Mouse (Mus musculus) gastrocnemius, postnatal 25 days (tissue): ENCODE results near the gene Mapk7. TPM values are rescaled to one million over a fixed set of nuclear protein-coding genes. Genes with fewer than 3 reads are reported as not detected.
A peak's percentile ranks its signal among the peaks of the same experiment; 100 is the strongest.

ENCODE experiments used
- DNase-seq: peaks from one replicate; pipeline ENCODE4 v3.0.0; 2022
- long read RNA-seq, 2 experiments: library from polyadenylated mRNA; stranded (forward); transcript quantifications; one replicate each; pipeline ENCODE4 v2.0.0; 2021
- total RNA-seq, 2 experiments: library from RNA; stranded (reverse); gene quantifications; 1 replicate in 1 of 2; 2 replicates in 1 of 2; pipeline ENCODE4 v1.2.3; 2021

Gene Mapk7
- 1 to 10 TPM; 3.2 to 4.5 TPM for total RNA-seq
- long read RNA-seq, experiment 1, partial matches to known transcripts, result 4 of 10 reads
- long read RNA-seq, experiment 1, other reads (novel, unspliced or antisense), result 2 of 10 reads
- long read RNA-seq, experiment 2, partial matches to known transcripts, result 3 of 10 reads
- long read RNA-seq, experiment 2, other reads (novel, unspliced or antisense), result 4 of 10 reads

DNA sequence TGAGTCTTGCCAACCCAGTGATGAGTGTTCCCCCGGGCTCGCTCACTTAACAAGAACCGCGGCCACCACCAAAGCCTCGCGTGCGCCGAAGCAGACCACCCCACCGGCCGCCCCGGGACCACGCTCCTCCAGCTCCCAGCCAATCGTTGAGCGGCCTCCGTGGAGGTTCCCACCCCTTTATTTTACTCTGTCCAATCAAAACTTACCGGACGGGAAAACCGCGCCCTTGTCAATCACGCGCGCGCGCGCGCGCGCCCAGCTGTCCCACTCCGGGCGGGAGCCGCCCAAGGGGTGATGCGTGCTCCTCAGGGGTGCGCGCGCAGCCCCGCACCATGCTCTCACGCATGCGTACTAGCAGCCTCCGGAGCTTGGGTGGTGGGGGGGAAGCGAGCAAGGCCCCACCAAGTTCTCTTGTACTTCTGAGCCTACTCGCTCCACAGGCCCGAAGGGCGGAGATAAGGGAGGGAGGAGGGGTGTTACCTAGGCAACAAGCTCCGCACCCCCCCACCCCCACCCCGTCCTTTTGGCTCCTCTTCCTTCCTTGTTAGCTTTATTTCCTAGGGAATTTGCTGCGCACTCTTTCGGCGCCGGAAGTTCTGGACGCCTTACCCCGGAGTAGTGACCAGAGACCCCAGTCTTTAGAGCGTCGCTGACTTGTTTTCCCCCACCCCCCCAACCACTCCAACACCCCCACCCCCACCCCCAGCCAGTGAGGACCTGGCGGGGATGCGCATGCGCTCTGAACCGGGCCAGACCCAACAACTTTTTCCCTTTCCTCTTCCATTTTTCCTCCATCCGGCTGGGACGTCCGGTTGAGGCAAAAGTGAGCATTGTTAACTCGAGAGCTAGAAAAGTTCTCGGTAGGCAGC lies at the start of gene Mapk7:
Gene Mapk7, minus strand, starts transcription at position 278 of the 869 bp plus-strand sequence.
- peak; percentile 99 for DNase-seq

DNA sequence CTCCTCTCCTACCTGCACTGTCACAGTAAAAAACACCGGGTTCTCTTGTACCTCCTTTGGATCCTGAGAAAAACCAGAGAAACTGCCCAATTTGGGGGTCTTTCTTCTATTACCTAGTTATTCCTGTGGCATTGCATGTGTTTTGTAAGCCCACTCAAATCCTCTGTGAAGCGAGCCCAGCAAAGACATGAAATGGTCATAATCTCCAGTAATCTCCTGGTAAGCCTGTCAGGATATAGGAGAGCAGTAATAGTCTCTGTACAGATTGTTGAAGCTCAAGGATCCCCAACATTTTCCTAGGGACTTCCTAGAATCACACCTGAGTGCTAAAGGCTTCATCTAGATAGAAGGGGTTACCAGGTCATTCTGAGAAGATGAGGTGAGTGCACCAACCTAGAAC lies 46.9 kb upstream of the Mapk7 start:
- DNase-seq, result no peak

DNA sequence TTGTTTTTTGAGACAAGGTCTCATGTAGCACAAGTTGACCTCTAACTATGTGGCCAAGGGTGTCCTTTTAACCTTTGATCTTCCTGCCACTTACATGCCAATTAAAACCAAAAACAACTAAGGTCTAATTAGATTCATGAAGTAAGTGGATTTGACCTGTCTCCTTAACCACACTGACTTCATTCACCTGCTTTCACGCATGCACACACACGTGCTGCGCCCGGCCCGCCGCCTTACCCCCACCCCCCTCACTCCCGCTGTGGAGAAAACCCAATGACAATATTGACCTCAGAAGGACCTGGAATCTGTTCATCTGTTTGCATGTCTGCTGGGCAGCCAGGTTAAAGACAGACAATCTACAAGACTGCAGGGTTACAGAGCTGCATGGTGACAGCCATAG lies 46.4 kb upstream of the Mapk7 start:
- no peak for DNase-seq

DNA sequence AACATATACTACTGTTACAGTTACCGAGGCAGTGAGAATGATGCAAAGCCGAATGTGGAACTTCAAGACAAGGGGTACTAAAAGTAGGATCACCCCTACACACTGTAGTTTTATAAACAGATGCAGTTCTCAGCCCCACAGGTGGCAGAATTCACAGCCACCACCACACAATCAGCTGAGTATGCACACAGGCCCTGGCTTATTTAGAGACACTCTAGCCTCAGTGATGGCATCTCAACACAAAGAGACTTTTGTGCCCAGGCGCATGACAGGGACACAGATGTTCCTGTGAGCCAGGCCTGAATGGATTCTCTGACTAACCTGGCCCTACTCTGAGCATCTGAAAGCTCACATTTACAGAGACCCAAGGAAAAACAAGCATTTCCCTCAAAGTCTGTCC lies 43.2 kb upstream of the Mapk7 start:
- no peak for DNase-seq

DNA sequence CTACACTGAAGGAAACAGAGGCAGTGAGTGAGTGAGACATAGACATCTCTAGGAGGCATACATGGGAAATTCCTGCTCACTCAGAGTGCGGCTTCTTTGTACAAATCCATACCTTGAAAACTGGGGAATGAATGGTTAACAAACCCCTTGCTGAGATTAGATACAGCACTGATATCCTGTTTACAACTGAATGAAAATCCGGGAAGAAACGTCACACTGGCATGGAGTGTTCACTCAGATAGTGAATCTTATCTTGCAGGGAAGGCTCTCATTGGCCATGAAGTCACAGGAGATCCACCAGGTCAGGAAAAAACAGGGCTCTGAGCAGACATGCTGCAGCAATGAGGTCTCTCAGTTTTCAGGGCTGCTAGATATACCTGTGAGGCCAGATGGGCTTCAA lies 42.7 kb upstream of the Mapk7 start:
- DNase-seq, result no peak

DNA sequence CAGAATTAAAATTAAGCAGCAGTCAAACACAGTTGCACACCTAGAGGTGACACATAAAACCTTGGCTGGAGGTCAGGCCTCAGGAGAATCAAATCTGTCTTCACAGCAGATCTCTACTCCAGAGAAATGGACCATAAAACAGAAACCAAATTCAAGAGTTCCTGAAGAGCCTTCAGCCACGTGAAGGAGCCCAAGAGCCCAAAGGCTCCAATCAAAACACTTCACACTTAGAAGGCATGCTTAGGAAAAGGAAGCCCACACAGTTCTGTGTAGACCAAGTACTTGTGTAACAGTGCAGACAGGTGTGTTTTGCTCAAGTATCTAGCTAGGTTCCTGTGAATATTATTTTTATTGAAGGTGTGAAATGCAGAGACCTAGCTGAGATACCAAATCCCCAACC lies 41.3 kb upstream of the Mapk7 start:
- DNase-seq, result no peak

DNA sequence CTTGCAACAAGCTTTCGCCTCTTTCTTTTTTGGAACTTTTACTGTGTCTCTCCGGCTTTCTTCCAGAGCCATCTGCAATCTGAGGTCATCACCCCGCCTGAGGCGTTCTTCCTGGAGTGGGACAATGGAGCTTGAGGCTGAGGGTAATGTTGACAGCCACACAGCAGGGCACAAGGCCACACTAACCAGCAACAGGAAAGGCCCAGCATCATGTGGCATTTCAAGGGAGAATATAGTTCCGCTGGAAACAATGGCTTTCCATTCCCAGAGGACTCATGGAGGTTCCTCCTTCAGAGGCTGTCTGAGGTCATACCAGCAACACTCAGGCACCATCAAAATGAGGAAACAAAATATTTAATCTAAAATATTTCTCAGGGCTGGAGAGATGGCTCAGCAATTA lies 39.4 kb upstream of the Mapk7 start:
- DNase-seq, result peak; percentile 35

DNA sequence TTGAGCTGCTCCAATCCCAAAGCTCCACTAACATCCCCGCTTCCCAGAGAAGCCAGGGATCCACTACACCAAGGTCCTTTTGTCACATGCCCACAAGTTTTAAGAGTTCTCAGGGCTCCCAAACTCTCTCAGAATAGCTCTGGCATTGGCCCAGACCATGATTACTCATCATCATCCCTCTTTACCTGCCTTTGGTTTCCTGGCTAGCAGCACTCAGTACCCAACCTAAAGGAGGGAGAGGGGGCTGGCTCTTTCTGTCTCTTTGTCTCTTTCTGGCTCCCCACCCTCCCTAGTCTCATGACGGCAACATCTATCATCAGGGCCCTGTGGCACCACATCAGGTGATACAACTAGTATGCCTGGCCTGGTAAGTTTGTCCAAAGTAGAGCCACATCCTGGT lies 38.6 kb upstream of the Mapk7 start:
- no peak for DNase-seq

DNA sequence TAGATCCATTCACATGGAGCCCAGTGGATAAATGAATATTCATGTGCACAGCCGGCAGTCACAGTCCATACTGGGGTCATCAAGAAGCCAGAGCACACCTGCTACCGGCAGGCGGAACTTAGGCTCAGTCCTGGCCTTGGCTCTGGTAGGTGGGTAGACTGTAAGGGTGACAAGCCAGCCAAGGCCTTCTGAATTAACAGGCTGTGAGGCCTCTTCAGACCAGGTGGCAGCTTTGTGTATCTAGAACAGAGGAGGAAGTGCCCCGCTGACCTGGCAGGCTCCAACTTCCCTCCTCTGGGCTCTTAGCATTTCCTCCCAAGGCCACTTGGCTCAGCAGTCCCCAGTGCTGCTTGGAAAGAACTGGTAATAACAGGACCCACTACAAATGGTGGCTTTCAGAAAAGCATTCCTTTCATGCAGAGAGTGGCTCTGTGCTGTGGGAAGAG lies 35.1 kb upstream of the Mapk7 start:
- DNase-seq, result no peak

DNA sequence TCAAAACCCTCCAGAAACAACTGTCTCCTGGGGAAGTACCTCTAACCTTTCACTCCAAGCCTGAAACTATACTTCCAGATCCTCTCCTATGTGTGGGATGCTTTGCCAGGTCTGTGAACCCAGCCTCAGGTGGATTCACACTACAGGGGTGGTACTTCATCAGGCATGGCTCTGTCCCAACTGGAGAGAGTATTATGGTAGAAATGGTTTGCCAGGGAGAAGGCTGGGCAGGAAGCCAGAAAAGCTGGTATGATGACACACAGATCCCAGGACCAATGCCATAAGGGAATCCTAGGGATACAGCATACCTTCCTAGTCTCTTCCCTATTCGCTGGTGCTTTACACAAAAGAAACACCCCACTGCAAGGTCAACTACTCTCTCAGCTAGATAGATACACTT lies 32.7 kb upstream of the Mapk7 start:
- no peak for DNase-seq

DNA sequence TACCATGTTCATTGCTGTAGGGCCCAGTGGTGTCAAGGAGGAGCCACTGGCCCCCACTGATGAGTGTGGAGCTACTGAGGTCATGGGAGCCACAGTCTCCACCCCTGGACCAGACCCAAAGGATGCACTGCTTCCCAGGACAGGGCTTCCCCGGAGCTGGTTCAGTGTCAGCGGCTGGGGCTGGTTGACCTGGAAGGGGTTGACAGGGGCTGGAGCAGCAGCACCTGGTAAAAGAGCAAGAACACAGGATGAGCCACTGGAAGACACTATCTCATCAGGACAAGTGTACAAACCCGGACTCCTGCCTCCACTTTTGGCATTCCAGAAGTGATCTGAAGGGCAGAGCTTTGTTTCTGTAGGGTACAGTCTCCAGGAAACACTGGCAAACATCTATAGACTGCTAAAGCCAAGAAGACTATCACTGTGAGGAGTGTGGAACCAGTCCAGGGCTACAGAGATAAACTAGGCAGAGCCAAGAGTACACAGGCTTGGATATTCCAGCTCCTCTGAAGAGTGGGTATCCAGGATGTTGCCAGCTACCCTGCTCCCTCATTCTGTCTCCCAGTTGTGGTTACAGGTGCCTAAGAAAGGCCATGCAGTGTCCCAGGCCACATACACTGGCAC lies 25.4 kb upstream of the Mapk7 start:
- DNase-seq, result no peak

DNA sequence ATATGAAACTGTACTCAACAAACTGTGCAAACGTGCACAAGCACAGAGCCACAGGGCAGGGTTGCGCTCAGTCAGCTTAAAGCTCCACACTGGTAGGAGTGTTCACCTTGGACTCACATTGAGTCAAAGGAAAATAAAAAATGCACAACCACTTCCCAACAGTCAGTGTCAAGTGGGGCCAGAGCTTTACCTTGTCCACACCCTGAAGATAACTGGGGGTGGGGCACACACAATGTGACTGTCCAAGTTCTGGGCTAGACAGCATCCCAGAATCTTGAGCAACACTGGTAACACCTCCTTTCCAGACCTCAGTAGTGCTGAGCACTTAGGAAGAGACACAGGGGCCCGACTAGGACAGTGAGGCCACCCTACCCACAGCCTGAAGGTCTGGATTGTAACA lies 24.7 kb upstream of the Mapk7 start:
- no peak for DNase-seq

DNA sequence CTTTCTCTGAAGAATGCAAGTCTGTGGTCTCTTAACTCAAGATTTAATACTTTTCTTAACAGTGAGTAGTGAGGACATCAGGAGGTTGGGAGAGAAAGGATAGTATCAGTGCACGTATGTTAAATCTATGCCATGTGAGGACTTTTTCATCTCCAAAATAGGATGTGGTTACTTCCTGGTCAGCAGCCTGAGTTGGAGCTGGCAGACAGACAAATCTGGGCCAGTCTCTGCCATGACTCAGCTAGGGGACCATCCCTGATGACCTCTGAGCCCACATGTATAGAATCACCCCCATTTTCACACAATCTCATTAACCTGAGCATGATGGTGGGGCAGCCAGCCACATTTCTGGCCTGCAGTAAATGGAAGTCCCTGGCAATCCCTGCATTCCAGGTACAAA lies 23.8 kb upstream of the Mapk7 start:
- no peak for DNase-seq

DNA sequence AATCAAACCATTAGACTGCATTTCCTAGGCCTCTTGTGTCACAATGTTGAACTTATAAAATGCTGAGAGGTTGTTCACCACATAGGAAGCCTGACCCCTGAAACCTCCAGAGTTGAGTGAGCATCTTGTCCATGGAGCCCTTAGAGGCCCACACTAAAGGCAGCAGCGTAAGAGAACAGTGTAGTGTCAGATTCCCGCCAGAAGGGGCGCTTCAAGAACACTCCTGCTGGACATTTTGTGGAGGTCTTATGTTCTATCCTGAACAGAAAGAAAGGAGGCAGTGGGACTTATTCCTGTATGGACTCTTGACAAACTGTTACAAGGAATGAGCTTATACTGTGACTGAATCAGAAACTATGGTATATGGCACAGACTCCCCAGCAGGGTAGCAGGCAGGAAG lies 20.7 kb upstream of the Mapk7 start:
- no peak for DNase-seq

DNA sequence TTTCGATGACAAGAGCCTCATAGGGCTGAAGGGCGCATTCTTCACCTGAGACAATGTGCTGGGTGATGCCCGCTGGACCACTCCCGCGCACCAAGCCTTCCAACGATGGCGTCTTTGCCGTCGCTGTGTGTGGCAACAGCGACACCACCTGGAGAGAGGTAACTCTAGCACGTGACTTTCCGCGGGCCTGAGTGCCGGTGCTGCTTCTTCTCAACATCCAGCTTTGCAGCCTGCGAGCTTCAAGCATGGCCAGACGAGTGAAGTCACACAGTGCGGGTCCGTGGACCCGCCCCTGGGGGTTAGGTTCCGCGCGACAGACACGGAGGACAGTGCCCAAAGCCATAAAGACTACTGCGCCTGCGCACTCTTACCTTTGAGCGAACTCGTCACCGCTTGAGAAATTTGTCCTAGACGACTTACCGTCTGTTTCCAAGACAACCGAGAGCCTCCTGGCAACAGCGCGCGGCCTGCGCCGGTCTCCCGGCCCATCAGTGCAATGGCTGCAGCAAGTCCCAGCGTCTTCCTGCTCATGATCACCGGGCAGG lies 10.6 kb upstream of the Mapk7 start, which contains the start of gene B9d1:
Gene B9d1, plus strand, starts transcription at position 432 of the 545 bp plus-strand sequence.
- peak; percentile 91 for DNase-seq

DNA sequence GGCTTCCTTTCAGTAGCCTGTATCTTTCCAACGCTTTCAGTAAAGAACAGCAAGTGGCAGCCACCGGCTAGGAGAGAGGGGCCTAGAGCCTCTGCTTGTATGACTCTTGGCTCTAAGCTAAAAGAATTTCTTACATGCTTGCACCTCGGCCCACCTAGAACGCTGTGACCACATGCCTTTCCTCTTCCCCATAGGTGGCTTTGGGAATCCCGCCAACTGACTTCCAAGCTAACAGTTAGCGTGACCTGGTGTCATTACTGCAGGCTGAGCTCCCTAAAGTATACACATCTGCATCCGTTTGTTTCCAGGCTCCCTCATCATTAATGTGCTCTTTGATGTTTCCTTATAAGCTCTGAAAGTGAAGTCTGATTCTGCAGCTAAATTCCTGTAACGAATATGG lies 9.7 kb upstream of the Mapk7 start:
- no peak for DNase-seq

DNA sequence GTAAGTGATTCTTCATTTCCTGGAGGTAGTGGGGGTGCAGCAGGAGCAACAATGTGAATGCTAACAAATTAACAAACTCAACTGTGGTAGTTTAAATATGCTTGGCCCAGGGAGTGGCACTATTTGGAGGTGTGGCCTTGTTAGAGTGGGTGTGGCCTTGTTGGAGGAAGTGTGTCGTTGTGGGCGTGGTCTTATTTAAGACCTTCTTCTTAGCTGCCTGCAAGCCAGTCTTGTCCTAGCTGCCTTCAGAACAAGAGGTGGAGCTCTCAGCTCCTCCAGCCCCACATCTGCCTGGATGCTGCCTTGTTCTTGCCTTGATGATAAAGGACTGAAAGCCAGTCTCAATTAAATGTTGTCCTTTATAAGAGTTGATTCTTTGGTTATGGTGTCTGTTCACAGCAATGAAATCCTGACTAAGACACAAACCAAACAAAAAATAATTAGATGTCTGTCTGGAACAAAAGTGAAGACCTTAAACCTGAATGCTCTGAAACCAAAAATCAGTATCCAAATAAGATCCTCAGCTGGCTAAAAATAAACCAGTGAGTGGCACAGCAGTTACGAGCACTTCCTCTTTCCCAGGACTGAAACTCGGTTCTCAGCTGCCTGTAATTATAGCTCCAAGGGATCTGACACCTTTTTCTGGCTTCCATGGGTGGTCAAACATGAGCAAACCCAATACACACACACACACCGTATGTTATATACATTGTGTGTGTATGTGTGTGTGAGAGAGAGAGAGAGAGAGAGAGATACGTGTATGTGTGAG lies 4.7 kb upstream of the Mapk7 start:
- DNase-seq, result no peak

DNA sequence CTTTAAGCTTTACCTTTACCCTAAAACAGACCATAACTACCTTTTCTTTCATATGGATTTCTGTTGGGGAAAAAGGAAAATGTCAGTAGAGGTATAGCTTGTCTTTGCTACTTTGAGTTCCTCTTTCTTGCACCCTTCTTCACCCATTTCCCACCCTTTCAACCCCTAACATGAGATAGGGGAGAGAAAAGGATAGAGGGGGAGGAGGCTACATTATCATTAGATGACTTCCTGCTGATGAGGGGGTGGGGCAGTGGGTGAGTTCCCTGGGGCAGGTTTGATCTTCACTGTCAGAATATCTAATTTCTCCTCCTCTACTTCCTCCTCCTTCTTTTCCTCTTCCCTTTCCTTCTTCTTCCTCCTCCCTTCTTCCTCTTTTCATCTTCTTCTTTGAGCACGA lies 3.3 kb upstream of the Mapk7 start:
- no peak for DNase-seq

DNA sequence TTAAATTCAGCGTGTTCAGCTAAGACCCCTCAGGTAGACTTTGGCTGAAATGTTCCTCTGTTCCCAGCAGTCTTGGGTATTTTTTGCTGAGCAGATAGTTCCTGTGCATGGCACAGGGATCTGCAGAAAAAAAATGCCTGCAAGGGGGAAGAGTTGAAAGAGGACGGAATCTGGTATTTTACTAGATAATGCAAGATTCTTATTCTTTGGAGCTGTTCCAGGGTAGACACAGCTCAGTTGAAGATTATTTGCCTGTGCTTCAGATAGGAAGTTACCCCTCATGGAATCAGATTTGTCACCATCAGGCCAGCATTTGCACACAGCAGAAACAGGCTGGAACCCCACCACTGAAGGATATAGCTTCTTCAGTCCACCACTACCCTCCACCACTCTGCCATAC lies 1.3 kb upstream of the Mapk7 start:
- DNase-seq, result no peak

DNA sequence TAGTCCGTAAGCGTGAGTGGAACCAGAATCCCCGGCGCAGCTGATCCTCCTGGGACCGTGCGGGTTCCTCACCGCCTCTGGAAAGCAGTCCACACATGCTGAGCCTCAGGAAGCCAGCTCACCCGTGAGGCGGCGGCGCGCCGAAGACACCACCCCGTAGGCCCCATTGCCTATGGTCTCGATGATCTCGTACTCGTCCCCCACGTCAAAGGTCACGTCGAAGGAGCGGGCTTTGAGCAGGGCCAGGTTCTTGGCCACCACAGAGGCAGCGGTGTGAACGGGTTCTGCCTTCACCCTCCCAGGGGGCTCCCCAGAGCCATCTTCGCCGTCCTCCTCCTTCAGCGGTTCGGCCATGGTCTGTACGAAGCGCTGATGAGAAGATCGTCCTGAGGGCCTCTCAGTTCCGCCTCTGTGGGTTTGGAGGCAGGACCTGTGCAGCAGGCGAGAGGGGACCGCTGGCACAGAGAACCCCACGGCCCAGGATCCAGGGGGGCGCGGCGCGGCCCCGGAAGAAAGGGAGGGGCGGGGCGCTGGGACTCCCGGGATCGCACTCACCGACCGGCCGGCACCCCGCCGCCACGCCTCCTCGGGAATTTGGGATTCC lies 579 bp downstream of the Mapk7 start:
- DNase-seq, result no peak

DNA sequence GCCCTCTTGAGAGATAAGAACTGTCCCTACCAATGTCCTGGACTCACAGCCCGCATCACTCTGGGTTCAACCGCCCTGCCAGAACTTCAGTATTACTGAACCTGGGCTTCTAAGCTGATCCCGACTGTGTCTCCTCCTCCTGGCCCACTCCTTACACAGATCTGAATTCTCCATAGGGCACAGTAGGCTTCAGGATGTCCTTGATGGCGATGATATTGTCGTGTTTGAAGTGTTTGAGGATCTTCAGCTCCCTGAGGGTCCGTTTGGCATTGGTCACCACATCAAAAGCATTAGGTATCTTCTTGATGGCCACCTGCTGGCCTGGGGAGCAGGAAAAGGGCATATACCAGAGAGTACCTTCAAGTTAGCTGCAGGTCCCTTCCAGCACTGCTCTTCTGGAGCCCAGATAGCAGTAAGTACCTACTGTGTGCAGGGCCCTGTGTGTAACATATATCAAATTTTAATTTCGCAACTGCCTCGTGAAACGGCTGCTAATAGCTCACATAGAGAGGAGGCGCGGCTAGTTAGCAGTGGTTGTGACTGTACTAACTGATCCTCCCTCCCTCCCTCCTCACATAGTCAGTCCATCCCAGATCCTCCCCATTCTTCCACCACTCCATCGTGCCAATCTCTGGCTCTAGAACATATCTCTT lies 1.3 kb downstream of the Mapk7 start:
- DNase-seq, result no peak
